ENCODE assay signal across 27 mouse cellular contexts in genomic region chr4:98688520-98688919, GRCm38 (mm10). TPM values are rescaled to one million over a fixed set of nuclear protein-coding genes. Genes with fewer than 3 reads are reported as not detected.
DNase-seq lines count a peak whose midpoint lies in the region; ATAC-seq lines count a peak whose summit lies in the region.
"Had no signal": no experiment of that assay in that cellular context is flagged by ENCODE, and none has a peak within 500 bp of the region (broad histone marks: within the 10 kb centered on the region; RNA-seq: fewer than 3 reads in every experiment).

No protein-coding gene starts in this region.

- no peaks in the 10 kb centered on the region for H3K9me3 ChIP-seq in midbrain, embryonic 11.5 days (ENCODE audit: control insufficient read depth, low read length)
- H3K9me3 ChIP-seq in midbrain, embryonic 10.5 days (replicated peaks): no peaks in the 10 kb centered on the region
- H3K9me3 ChIP-seq in hindbrain, embryonic 16.5 days (ENCODE audit: control insufficient read depth, low read length): no peaks in the 10 kb centered on the region
- H3K9me3 ChIP-seq in midbrain, embryonic 15.5 days: no peaks in the 10 kb centered on the region
- H3K9me3 ChIP-seq: heart, embryonic 10.5 days had no signal

- DNase-seq in midbrain, embryonic 11.5 days (ENCODE audit: low spot score, missing footprints): no peak
- no peak for DNase-seq in midbrain, embryonic 10.5 days (ENCODE audit: low spot score)
- DNase-seq in kidney, adult 9 months: no peak
- no peak for DNase-seq in thymus, postnatal 36 days
- DNase-seq in c-Kit-positive CD71-positive TER-119-positive erythroid progenitor cells, embryonic 14.5 days (ENCODE audit: low spot score): no peak
- DNase-seq: adrenal gland, adult 8-10 months; cerebellum, adult 2 months; cerebellum, postnatal 36 days; embryo, embryonic 11 days; gastrocnemius, postnatal 10 days; kidney, postnatal 25 days; layer of hippocampus, postnatal 36 days; liver, postnatal 0 days; thymus, adult 18-20 months; thymus, postnatal 4 days had no signal

- no peaks in the 10 kb centered on the region for H3K27me3 ChIP-seq in midbrain, embryonic 11.5 days (ENCODE audit: control insufficient read depth, insufficient read depth, low read length)
- H3K27me3 ChIP-seq in midbrain, embryonic 10.5 days (ENCODE audit: low read depth, poor library complexity, severe bottlenecking): no peaks in the 10 kb centered on the region
- no peaks in the 10 kb centered on the region for H3K27me3 ChIP-seq in hindbrain, embryonic 16.5 days (replicated peaks; ENCODE audit: control insufficient read depth, insufficient read depth, low read length)
- H3K27me3 ChIP-seq in midbrain, embryonic 15.5 days (replicated peaks): no peaks in the 10 kb centered on the region

- no peak overlapping the region for H3K4me2 ChIP-seq in midbrain, embryonic 11.5 days
- peak overlapping the region; percentile 8; the same call in 1 of the 2 replicates for H3K4me2 ChIP-seq in hindbrain, embryonic 16.5 days (ENCODE audit: low read length)
- peak overlapping the region; percentile 28 for H3K4me2 ChIP-seq in midbrain, embryonic 15.5 days
- H3K4me2 ChIP-seq: liver, embryonic 11.5 days had no signal

- 0 out of 2 replicates have a peak, but pooled peaks have one; percentile 38 for ATAC-seq in midbrain, embryonic 11.5 days (ENCODE audit: low FRiP score)
- peak; percentile 40; the same call in 1 of the 2 replicates for ATAC-seq in hindbrain, embryonic 16.5 days
- ATAC-seq in midbrain, embryonic 15.5 days (replicated peaks): peak; percentile 49
- ATAC-seq: intestine, embryonic 16.5 days; liver, postnatal 0 days; lung, postnatal 0 days had no signal

- H3K27ac ChIP-seq in midbrain, embryonic 11.5 days (ENCODE audit: low read depth, low read length): no peak overlapping the region; the same call in 1 of the 2 replicates
- H3K27ac ChIP-seq in midbrain, embryonic 10.5 days (replicated peaks): no peak overlapping the region
- H3K27ac ChIP-seq in hindbrain, embryonic 16.5 days (ENCODE audit: low read depth, low read length): no peak overlapping the region
- peak overlapping the region; percentile 55 for H3K27ac ChIP-seq in midbrain, embryonic 15.5 days
- H3K27ac ChIP-seq: heart, embryonic 10.5 days; layer of hippocampus, adult 2 months; macrophage had no signal

- no peaks in the 10 kb centered on the region for H3K36me3 ChIP-seq in midbrain, embryonic 11.5 days (ENCODE audit: control insufficient read depth, insufficient read depth, low read length)
- no peaks in the 10 kb centered on the region for H3K36me3 ChIP-seq in midbrain, embryonic 10.5 days
- 0 out of 2 replicates have a peak, but pooled peaks cover 2% of the 10 kb centered on the region for H3K36me3 ChIP-seq in hindbrain, embryonic 16.5 days (ENCODE audit: control insufficient read depth, insufficient read depth, low read length)
- H3K36me3 ChIP-seq in midbrain, embryonic 15.5 days (replicated peaks): no peaks in the 10 kb centered on the region

- H3K4me1 ChIP-seq in midbrain, embryonic 11.5 days (ENCODE audit: control insufficient read depth, insufficient read depth, low read length): peaks cover 2% of the 10 kb centered on the region; the same call in 1 of the 2 replicates
- H3K4me1 ChIP-seq in midbrain, embryonic 10.5 days: peaks cover 9% of the 10 kb centered on the region; the same call in 1 of the 2 replicates
- H3K4me1 ChIP-seq in hindbrain, embryonic 16.5 days (ENCODE audit: control insufficient read depth, insufficient read depth, low read depth, low read length): peaks cover 2% of the 10 kb centered on the region; the same call in 1 of the 2 replicates
- peaks cover 10% of the 10 kb centered on the region for H3K4me1 ChIP-seq in midbrain, embryonic 15.5 days

- WGBS in midbrain, embryonic 11.5 days: 85% methylated on average over 9 of the region's 9 CpGs
- 88% methylated on average over 9 of the region's 9 CpGs for WGBS in midbrain, embryonic 10.5 days
- 58% methylated on average over 9 of the region's 9 CpGs for WGBS in hindbrain, embryonic 16.5 days
- 58% methylated on average over 9 of the region's 9 CpGs for WGBS in midbrain, embryonic 15.5 days

- H3K4me3 ChIP-seq in midbrain, embryonic 11.5 days (ENCODE audit: low read depth, low read length): no peak overlapping the region
- no peak overlapping the region for H3K4me3 ChIP-seq in midbrain, embryonic 10.5 days
- no peak overlapping the region for H3K4me3 ChIP-seq in hindbrain, embryonic 16.5 days (ENCODE audit: low read length)
- no peak overlapping the region for H3K4me3 ChIP-seq in midbrain, embryonic 15.5 days
- H3K4me3 ChIP-seq: heart, embryonic 10.5 days; layer of hippocampus, adult 2 months had no signal

- H3K9ac ChIP-seq in midbrain, embryonic 11.5 days (ENCODE audit: low read length): no peak overlapping the region
- H3K9ac ChIP-seq in hindbrain, embryonic 16.5 days (ENCODE audit: low read depth, low read length): no peak overlapping the region
- no peak overlapping the region for H3K9ac ChIP-seq in midbrain, embryonic 15.5 days
- H3K9ac ChIP-seq: liver, postnatal 0 days had no signal

RNA-seq across cellular contexts. Expression of gene L1td1, which starts 38.0 kb away (rescaled TPM):
- polyA plus RNA-seq in midbrain, embryonic 11.5 days (2014; fragmentation: Nextera tagmentation; extraction: Ambion mirVana): 0.17 TPM in 1 of 2 replicates, not detected in the other
- 0.10 and 0.11 TPM in 2 replicates for polyA plus RNA-seq in midbrain, embryonic 10.5 days (2016; fragmentation: Nextera tagmentation; extraction: Ambion mirVana)
- 0.17 TPM in 1 of 2 replicates, not detected in the other for polyA plus RNA-seq in hindbrain, embryonic 16.5 days (2015; fragmentation: Nextera tagmentation; extraction: Ambion mirVana)
- 0.05 TPM in 1 of 2 replicates, not detected in the other for polyA plus RNA-seq in midbrain, embryonic 15.5 days (2015; fragmentation: Nextera tagmentation; extraction: Ambion mirVana)
- polyA plus RNA-seq: C2C12; embryonic facial prominence, embryonic 14.5 days; heart, embryonic 16.5 days; liver, postnatal 0 days; lung, postnatal 0 days; macrophage; neural tube, embryonic 11.5 days had no signal
